Mouse (Mus musculus) forebrain, embryonic 12.5 days (tissue): Measurements from ENCODE around the gene Csl. TPM values are rescaled to one million over a fixed set of nuclear protein-coding genes. Genes with fewer than 3 reads are reported as not detected.

Experiments used
- ATAC-seq: fragments of 200-750 bp; cut with Nextera tagmentation; 2 replicates; pipeline ENCODE4 v1.8.0; 2017; ENCODE audit warnings: moderate TSS enrichment; ENCODE audit not compliant: low FRiP score
- H3K27ac ChIP-seq: fragments of 300-500 bp; sonication (generic); 2 replicates; pipeline ENCODE4 v1.5.1; 2016; ENCODE audit warnings: mild to moderate bottlenecking
- H3K27me3 ChIP-seq: fragments of 300-500 bp; sonication (generic); 2 replicates; pipeline ENCODE4 v1.6.1; 2016; ENCODE audit warnings: mild to moderate bottlenecking
- H3K36me3 ChIP-seq: fragments of 300-500 bp; sonication (generic); replicated peaks from 2 replicates; pipeline ENCODE4 v1.6.1; 2016; ENCODE audit warnings: mild to moderate bottlenecking
- H3K4me1 ChIP-seq: fragments of 300-500 bp; sonication (generic); 2 replicates; pipeline ENCODE4 v1.6.1; 2016
- H3K4me2 ChIP-seq: fragments of 300-500 bp; sonication (generic); 2 replicates; pipeline ENCODE4 v1.6.1; 2016; ENCODE audit warnings: mild to moderate bottlenecking, moderate library complexity
- H3K4me3 ChIP-seq: fragments of 300-500 bp; sonication (generic); replicated peaks from 2 replicates; pipeline ENCODE4 v1.5.1; 2016; ENCODE audit warnings: mild to moderate bottlenecking
- H3K9ac ChIP-seq: fragments of 300-500 bp; sonication (generic); 2 replicates; pipeline ENCODE4 v1.6.1; 2016; ENCODE audit warnings: mild to moderate bottlenecking
- H3K9me3 ChIP-seq: fragments of 300-500 bp; sonication (generic); 2 replicates; pipeline ENCODE4 v1.6.1; 2016
- WGBS: fragments of 180-500 bp; shearing (Covaris S2); methylation state at CpG from one replicate; pipeline ENCODE4 v1.1.7; 2016; 5-methylcytosine and 5-hydroxymethylcytosine counted together
- polyA plus RNA-seq: library from polyadenylated mRNA; unstranded; fragments of >200 nt; fragmentation: Nextera tagmentation; extraction: Ambion mirVana; gene quantifications from 2 replicates; pipeline ENCODE4 v1.2.1, GENCODE M21; 2016

Csl gene
- polyA plus RNA-seq: not detected in 2 replicates

DNA sequence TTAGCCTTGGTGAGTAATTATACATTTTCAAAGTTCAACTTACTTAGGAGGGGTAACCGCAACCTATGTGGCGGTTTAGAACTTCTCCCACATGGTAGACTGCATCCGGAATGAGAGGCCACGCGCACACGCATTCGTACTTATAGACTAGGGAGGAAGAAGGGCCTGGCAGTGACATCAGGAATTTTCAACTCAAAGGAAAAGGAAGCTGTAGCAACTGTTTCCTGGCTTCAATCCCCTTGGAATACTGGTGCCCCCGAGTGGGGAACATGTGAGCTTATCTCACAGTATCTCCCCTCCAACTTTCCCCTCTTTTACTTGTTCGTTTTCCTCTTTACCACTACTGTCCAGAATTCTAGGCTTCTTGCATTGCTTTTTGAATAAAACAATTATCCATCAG, at the start of gene Csl:
Gene Csl (minus strand): TSS at position 101 of the 400 bp plus-strand sequence.
- Histone ChIP-seq H3K27me3 (no peaks in the 10 kb centered on the region), H3K4me2 (no peak within 1 kb of the TSS), H3K36me3 (no peaks in the 10 kb centered on the region), H3K4me1 (no peaks in the 10 kb centered on the region), H3K27ac (no peak within 1 kb of the TSS), H3K9ac (no peak within 1 kb of the TSS), H3K4me3 (no peak within 1 kb of the TSS), H3K9me3 (no peaks in the 10 kb centered on the region)
- 96% methylated on average over 9 of the region's 9 CpGs for WGBS
- ATAC-seq: no peak

DNA sequence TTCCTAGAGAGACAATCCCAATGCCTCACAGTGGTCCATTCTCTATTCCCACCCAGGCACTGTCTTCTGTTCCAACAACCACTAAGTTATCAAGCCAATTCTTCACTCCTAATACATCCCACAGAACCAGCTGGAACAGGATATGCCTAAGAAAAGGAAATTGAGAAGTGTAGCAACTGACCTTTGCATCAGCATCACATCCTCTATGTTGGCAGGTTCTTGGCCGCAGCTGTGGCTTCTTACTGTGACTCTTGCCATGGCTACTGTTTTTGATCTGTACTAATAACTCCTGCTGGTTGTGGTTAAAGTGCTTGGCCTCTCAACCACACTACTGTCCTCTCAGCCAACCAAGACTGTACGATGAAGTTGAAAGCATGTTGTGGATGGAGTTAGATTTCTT, 30.0 kb upstream of the Csl start:
- H3K36me3 ChIP-seq: no peaks in the 10 kb centered on the region
- no peak overlapping the region for H3K4me2 ChIP-seq
- no peaks in the 10 kb centered on the region for H3K27me3 ChIP-seq
- no peaks in the 10 kb centered on the region for H3K9me3 ChIP-seq
- no peak for ATAC-seq
- H3K4me3 ChIP-seq: no peak overlapping the region
- no peak overlapping the region for H3K9ac ChIP-seq
- H3K27ac ChIP-seq: no peak overlapping the region
- H3K4me1 ChIP-seq: no peaks in the 10 kb centered on the region
- WGBS: 81% methylated on average over 2 of the region's 2 CpGs

DNA sequence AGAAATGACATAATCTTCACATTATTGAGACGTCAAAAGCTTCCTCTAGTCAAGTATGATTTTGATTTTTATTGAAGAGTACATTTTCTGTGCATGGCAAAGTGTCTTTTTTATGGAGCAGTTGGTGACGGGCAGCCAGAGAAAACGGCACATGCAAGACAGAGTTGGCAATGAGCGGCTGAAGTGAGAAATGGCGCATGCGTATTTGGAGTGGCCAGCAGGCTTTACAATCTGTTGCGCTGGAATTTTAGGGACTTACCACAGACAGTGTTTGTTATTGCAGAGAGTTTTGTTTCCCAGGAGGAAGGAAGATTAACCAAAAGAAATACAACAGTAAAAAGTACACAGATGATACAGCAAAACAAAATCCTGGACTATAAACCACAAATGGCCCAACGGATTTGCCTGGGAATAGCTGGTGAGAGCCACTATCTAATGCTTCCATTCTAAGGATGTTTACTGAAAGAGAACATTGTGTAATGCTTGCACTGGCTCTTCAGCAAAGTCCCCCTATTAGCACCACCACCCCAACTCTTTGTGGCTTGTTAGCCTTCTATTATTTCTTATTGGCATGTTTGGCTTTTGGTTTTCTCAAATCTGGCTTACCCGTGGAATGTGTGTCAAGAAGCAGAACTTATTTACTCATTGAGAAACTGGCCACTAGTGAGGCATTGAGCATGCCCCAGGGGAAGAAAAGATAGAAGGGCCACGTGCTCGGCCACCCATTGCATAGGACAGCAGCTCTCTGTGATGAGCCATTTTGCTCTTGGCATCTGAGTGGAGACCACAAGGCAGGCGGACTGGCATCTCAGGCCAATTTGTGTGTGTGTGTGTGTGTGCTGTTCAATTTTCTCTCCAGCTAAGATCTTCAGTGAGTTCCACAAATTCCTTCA, 15.0 kb upstream of the Csl start:
- 88% methylated on average over 12 of the region's 12 CpGs for WGBS
- Histone ChIP-seq H3K4me2 (no peak overlapping the region), H3K4me1 (no peaks in the 10 kb centered on the region), H3K9ac (no peak overlapping the region), H3K27me3 (no peaks in the 10 kb centered on the region), H3K4me3 (no peak overlapping the region), H3K36me3 (no peaks in the 10 kb centered on the region), H3K9me3 (no peaks in the 10 kb centered on the region), H3K27ac (no peak overlapping the region)
- no peak for ATAC-seq

DNA sequence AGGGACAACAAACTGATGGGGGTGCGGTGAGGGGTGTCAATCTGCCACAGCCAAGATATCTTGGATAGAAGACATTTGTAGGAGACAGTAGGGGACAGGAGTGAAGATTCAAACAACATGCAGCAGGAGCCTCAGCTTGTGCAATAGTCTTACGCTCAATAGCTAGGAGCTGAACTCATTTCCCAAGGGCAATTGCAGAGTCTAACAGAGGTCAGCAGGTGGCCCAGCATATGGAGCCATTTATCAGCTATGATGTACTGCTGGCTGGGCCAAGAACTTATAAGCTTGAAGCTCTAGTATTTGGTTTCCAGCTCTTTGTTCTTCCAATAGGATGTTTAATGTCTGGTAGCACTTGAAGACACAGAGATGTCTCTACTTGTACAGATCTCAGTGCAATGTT, 9.3 kb downstream of the Csl start:
- no peak overlapping the region for H3K9ac ChIP-seq
- 90% methylated on average over 2 of the region's 2 CpGs for WGBS
- H3K27ac ChIP-seq: no peak overlapping the region
- no peak for ATAC-seq
- no peaks in the 10 kb centered on the region for H3K4me1 ChIP-seq
- H3K9me3 ChIP-seq: no peaks in the 10 kb centered on the region
- H3K27me3 ChIP-seq: no peaks in the 10 kb centered on the region
- H3K4me3 ChIP-seq: no peak overlapping the region
- H3K36me3 ChIP-seq: no peaks in the 10 kb centered on the region
- H3K4me2 ChIP-seq: no peak overlapping the region

DNA sequence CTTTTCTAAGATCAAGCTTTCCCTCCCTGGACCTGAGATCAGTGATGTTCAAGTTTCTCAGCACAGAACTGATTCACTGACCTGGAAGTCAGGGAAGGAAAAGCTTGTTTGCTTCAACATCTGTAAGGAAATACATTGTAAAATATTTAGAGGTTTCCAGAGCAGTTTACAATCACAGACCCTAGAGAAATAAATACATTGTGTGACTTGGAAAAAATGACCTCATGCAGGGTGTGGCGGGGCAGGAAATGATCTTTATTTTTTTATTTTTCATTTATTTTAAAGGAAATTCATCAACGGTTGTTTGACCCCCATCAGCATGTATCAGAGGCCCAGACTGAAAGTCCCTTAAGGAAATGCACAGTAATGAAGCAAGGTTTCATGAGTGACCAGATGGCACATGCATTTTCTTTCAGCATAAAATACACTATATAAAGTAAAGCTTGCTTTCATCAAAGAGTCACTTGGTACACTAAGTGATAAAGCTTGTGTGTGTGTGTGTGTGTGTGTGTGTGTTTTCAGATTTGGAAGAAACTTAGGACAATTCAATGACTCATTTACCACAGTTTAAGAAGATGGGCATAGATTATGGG, 10.7 kb downstream of the Csl start:
- Histone ChIP-seq H3K4me2 (no peak overlapping the region), H3K4me1 (no peaks in the 10 kb centered on the region), H3K27me3 (no peaks in the 10 kb centered on the region), H3K4me3 (no peak overlapping the region), H3K9ac (no peak overlapping the region), H3K9me3 (no peaks in the 10 kb centered on the region), H3K36me3 (no peaks in the 10 kb centered on the region), H3K27ac (no peak overlapping the region)
- whole genome bisulfite sequencing: 84% methylated on average over 2 of the region's 2 CpGs
- no peak for ATAC-seq

DNA sequence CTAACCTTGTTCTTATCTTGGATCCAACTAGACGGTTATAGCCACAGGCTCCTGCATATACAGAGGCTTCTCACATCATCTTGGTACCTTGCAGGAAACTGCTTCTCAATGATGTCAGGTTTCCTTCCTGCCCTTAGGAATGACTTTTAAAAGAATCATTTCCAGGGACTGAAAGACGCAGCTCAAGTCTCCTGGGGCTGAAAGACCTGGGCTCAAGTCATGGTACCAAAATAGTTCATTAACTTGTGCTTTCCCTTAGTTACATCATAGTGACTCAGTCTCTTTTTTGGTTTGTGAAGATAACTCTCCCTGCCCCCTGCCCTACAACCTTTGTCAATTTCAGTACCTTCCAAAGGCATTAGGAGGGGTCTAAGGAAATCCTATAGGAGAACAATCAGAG, 11.4 kb downstream of the Csl start:
- Histone ChIP-seq H3K27ac (no peak overlapping the region), H3K27me3 (no peaks in the 10 kb centered on the region), H3K4me2 (no peak overlapping the region), H3K4me1 (no peaks in the 10 kb centered on the region), H3K9ac (no peak overlapping the region), H3K4me3 (no peak overlapping the region), H3K9me3 (no peaks in the 10 kb centered on the region), H3K36me3 (no peaks in the 10 kb centered on the region)
- 82% methylated on average over 2 of the region's 2 CpGs for WGBS
- no peak for ATAC-seq

DNA sequence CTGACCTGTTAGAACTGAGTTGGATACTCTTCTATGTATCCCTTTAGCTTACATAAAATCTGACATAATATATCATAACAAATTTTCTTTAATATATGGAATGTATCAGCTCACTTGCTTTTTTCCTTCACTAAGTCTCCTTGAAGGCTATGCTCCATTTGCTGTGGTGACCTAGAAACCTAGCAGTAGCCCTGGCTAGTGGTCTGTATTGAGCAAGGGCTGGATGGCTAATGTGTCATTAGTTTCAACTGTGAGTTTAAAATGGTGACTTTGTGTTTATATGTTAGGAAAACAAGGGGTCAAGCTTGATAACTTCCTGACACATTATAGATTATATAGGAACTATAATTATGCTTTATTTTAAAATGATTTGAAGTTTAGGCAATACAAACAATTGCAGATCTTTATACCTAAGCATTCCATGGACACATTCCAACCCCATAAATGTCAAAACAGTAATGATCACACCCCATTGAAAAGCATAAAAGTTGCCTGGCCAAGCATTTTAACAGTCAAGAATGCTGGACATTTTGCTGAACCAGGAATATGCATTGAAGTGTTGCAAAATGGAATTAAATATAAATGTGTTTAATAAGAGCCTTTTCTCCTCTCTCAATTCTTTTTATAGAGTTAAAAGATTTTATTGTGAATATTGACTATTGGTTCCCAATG, 17.7 kb downstream of the Csl start:
- Histone ChIP-seq H3K9ac (no peak overlapping the region), H3K4me1 (no peaks in the 10 kb centered on the region), H3K4me2 (no peak overlapping the region), H3K9me3 (no peaks in the 10 kb centered on the region), H3K4me3 (no peak overlapping the region), H3K27me3 (no peaks in the 10 kb centered on the region), H3K36me3 (no peaks in the 10 kb centered on the region), H3K27ac (no peak overlapping the region)
- ATAC-seq: no peak

DNA sequence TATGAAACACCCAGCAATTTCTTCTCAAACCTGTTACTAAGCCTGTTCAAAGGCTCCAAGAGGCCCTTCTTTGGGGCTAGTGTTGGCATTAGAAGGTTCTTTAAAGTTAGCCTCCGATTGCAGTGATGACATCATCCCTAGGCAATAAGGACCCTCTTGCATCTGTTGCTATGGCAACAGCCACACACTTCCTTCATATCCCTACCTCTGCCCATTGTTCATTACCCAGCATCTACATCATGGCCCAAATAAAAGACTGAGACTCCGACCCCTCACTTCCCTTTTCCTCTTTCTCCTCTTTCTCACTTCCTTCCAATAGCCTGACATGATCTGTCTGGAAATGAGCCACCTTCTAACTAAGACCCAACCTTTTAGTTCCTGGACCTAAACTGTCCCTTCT, 46.3 kb downstream of the Csl start:
- no peak overlapping the region for H3K9ac ChIP-seq
- H3K4me3 ChIP-seq: no peak overlapping the region
- WGBS: 47% methylated on average over 2 of the region's 2 CpGs
- H3K27ac ChIP-seq: no peak overlapping the region
- no peak overlapping the region for H3K4me2 ChIP-seq
- no peaks in the 10 kb centered on the region for H3K9me3 ChIP-seq
- H3K36me3 ChIP-seq: no peaks in the 10 kb centered on the region
- ATAC-seq: no peak
- no peaks in the 10 kb centered on the region for H3K27me3 ChIP-seq
- H3K4me1 ChIP-seq: no peaks in the 10 kb centered on the region

DNA sequence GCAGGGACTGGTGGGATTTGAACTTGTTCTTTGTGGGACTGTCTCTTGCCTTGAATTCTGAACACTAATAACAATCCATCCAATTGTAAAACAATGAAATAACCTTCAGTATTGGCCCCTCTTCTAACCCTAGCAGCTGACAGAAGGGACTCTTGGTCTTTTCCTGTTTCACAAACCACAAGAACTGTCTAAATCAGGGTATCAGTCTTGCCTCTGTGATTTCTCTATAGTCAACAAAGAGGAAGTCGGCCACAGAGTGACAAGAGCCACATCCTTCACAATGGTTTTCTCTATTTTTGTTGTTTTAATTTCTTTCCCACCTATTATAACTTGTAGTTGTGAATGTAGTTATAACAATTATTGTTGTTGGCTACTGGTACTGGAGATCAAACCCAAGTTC, 47.9 kb downstream of the Csl start:
- H3K27ac ChIP-seq: no peak overlapping the region
- H3K4me1 ChIP-seq: no peaks in the 10 kb centered on the region
- H3K4me3 ChIP-seq: no peak overlapping the region
- H3K4me2 ChIP-seq: no peak overlapping the region
- no peaks in the 10 kb centered on the region for H3K36me3 ChIP-seq
- no peak for ATAC-seq
- no peaks in the 10 kb centered on the region for H3K27me3 ChIP-seq
- no peak overlapping the region for H3K9ac ChIP-seq
- 80% methylated on average over 1 of the region's 1 CpGs for whole genome bisulfite sequencing
- H3K9me3 ChIP-seq: no peaks in the 10 kb centered on the region
